Mouse (Mus musculus) embryonic facial prominence, embryonic 15.5 days (tissue): Measurements from ENCODE around the gene Fance. TPM values are rescaled to one million over a fixed set of nuclear protein-coding genes. Genes with fewer than 3 reads are reported as not detected.
A peak's percentile ranks its signal among the peaks of the same experiment; 100 is the strongest.

Source experiments
- ATAC-seq: fragments of 200-750 bp; cut with Nextera tagmentation; 2 replicates; pipeline ENCODE4 v1.8.0; 2017; ENCODE audit warnings: low read depth, moderate TSS enrichment; ENCODE audit not compliant: insufficient number of reproducible peaks, low FRiP score, low TSS enrichment
- H3K27ac ChIP-seq: fragments of 300-500 bp; sonication (generic); replicated peaks from 2 replicates; pipeline ENCODE4 v1.5.1; 2015; ENCODE audit warnings: mild to moderate bottlenecking, inconsistent platforms
- H3K27me3 ChIP-seq: fragments of 300-500 bp; sonication (generic); 2 replicates; pipeline ENCODE4 v1.6.1; 2015; ENCODE audit warnings: inconsistent platforms
- H3K36me3 ChIP-seq: fragments of 300-500 bp; sonication (generic); 2 replicates; pipeline ENCODE4 v1.6.1; 2015; ENCODE audit warnings: mild to moderate bottlenecking, inconsistent platforms
- H3K4me1 ChIP-seq: fragments of 300-500 bp; sonication (generic); 2 replicates; pipeline ENCODE4 v1.6.1; 2015; ENCODE audit warnings: inconsistent platforms
- H3K4me2 ChIP-seq: fragments of 300-500 bp; sonication (generic); replicated peaks from 2 replicates; pipeline ENCODE4 v1.6.1; 2015; ENCODE audit warnings: mild to moderate bottlenecking, inconsistent platforms
- H3K4me3 ChIP-seq: fragments of 300-500 bp; sonication (generic); replicated peaks from 2 replicates; pipeline ENCODE4 v1.5.1; 2015; ENCODE audit warnings: mild to moderate bottlenecking, inconsistent platforms
- H3K9ac ChIP-seq: fragments of 300-500 bp; sonication (generic); 2 replicates; pipeline ENCODE4 v1.6.1; 2015; ENCODE audit warnings: inconsistent platforms
- H3K9me3 ChIP-seq: fragments of 300-500 bp; sonication (generic); replicated peaks from 2 replicates; pipeline ENCODE4 v1.6.1; 2016; ENCODE audit warnings: inconsistent platforms
- WGBS: fragments of 180-500 bp; shearing (Covaris S2); methylation state at CpG from one replicate; pipeline ENCODE4 v1.1.7; 2015; 5-methylcytosine and 5-hydroxymethylcytosine counted together
- polyA plus RNA-seq: library from polyadenylated mRNA; unstranded; fragments of >200 nt; fragmentation: Nextera tagmentation; extraction: Ambion mirVana; gene quantifications from 2 replicates; pipeline ENCODE4 v1.2.1, GENCODE M21; 2015

Gene Fance
- polyA plus RNA-seq, 1 experiment from 2014 or later = 37.6 TPM

GRCm38 (mm10) chr17:28335267-28335666 is 21.9 kb downstream of the Fance start:
- no peak overlapping the region for H3K4me2 ChIP-seq
- no peak for ATAC-seq
- peaks cover 51% of the 10 kb centered on the region for H3K4me1 ChIP-seq
- H3K9me3 ChIP-seq = no peaks in the 10 kb centered on the region
- H3K27ac ChIP-seq = peak overlapping the region; percentile 4; the same call in 1 of the 2 replicates
- H3K9ac ChIP-seq = no peak overlapping the region
- H3K27me3 ChIP-seq = no peaks in the 10 kb centered on the region
- no peak overlapping the region for H3K4me3 ChIP-seq
- WGBS = 64% methylated on average over 10 of the region's 10 CpGs
- H3K36me3 ChIP-seq = peaks cover 85% of the 10 kb centered on the region

GRCm38 (mm10) chr17:28337547-28337946 is 24.2 kb downstream of the Fance start:
- WGBS = 88% methylated on average over 7 of the region's 7 CpGs
- H3K4me3 ChIP-seq = no peak overlapping the region
- H3K27me3 ChIP-seq = no peaks in the 10 kb centered on the region
- no peaks in the 10 kb centered on the region for H3K9me3 ChIP-seq
- no peak for ATAC-seq
- peaks cover 60% of the 10 kb centered on the region for H3K4me1 ChIP-seq
- H3K9ac ChIP-seq = no peak overlapping the region
- no peak overlapping the region for H3K4me2 ChIP-seq
- H3K27ac ChIP-seq = no peak overlapping the region
- peaks cover 70% of the 10 kb centered on the region for H3K36me3 ChIP-seq

DNA sequence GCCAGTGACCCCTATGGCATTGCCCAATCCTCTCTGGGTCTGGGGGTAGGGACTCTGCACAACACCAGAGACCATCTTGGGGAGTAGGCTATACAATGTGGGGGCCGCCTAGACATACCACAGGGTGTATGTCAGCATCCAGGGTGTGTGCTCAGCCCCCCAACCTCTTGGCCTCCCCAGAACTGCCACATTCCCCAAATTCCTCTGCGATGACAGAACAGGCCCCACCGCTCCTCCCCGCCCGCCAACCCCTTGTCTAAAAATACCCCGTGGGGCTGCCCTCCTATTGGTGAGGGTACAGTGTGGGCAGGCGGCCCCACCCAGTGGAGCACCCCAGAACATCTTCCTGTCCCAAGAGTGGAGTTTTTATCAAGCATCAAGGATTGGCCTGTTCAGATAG is 27.3 kb downstream of the Fance start:
- 37% methylated on average over 7 of the region's 7 CpGs for WGBS
- peak overlapping the region; percentile 23 for H3K4me3 ChIP-seq
- ATAC-seq = no peak
- H3K9ac ChIP-seq = no peak overlapping the region
- H3K27ac ChIP-seq = peak overlapping the region; percentile 88
- H3K4me1 ChIP-seq = peaks cover 61% of the 10 kb centered on the region
- peak overlapping the region; percentile 49 for H3K4me2 ChIP-seq
- H3K36me3 ChIP-seq = peaks cover 45% of the 10 kb centered on the region
- H3K9me3 ChIP-seq = no peaks in the 10 kb centered on the region
- no peaks in the 10 kb centered on the region for H3K27me3 ChIP-seq

DNA sequence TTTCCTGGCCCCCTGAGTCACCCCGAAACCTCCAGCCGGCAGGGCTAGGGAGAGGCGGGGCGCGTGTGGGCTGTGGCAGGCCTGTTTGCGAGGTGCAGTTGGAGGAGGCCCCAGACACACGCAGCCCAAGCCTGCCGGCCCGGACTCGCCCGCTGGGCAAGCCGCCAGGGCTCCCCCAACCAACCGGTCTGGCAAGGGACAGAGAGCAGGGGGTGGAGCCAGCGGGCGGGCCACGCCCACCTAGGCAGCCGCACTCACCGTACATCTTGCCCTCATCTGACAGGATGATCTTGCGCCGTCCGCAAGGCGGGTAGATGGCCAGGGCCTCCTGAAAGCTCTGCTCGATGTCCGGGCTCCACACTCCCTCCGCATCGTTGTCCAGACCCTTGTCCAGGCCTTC is 27.8 kb downstream of the Fance start:
- no peaks in the 10 kb centered on the region for H3K27me3 ChIP-seq
- no peaks in the 10 kb centered on the region for H3K9me3 ChIP-seq
- H3K4me3 ChIP-seq = peak overlapping the region; percentile 23
- H3K9ac ChIP-seq = peak overlapping the region; percentile 24; the same call in 1 of the 2 replicates
- peak overlapping the region; percentile 49 for H3K4me2 ChIP-seq
- WGBS = 9% methylated on average over 26 of the region's 26 CpGs
- peaks cover 40% of the 10 kb centered on the region for H3K36me3 ChIP-seq
- peak overlapping the region; percentile 88 for H3K27ac ChIP-seq
- peak; percentile 74 for ATAC-seq
- H3K4me1 ChIP-seq = peaks cover 62% of the 10 kb centered on the region

- 15% methylated on average over 4 of the region's 4 CpGs for WGBS
- H3K9ac ChIP-seq = no peak overlapping the region
- H3K27ac ChIP-seq = 0 out of 2 replicates have a peak overlapping the region, but pooled peaks have one; percentile 96
- H3K4me1 ChIP-seq = peaks cover 89% of the 10 kb centered on the region
- peak overlapping the region; percentile 28; the same call in 1 of the 2 replicates for H3K4me3 ChIP-seq
- H3K4me2 ChIP-seq = peak overlapping the region; percentile 52
- no peak for ATAC-seq
- no peaks in the 10 kb centered on the region for H3K9me3 ChIP-seq
- H3K27me3 ChIP-seq = no peaks in the 10 kb centered on the region
- H3K36me3 ChIP-seq = peaks cover 13% of the 10 kb centered on the region
These were observed 30.8 kb downstream of the Fance start for GRCm38 (mm10) chr17:28344050-28344607.

DNA sequence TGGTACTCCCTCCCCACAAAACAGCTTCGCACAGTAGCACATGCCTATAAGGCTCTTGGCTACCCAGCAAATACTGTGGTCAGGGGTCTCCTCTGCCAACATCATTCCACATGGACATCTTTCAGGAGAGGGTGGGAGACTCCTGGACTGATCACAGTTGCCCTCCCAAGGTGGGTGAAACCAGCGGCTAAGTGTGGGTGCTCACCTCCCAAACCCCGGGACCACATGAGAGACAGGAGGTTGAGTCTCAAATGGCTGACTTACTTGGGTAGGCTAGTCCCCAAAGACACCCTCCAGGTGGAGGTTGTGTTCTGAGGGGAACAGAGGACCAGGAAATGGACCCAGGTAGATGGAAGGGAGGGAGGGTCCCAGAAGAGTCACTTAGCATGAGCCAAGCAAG is 31.4 kb downstream of the Fance start:
- peak overlapping the region; percentile 52 for H3K4me2 ChIP-seq
- no peaks in the 10 kb centered on the region for H3K27me3 ChIP-seq
- 48% methylated on average over 3 of the region's 3 CpGs for WGBS
- no peak for ATAC-seq
- H3K9me3 ChIP-seq = no peaks in the 10 kb centered on the region
- H3K9ac ChIP-seq = peak overlapping the region; percentile 18; the same call in 1 of the 2 replicates
- peaks cover 8% of the 10 kb centered on the region for H3K36me3 ChIP-seq
- H3K27ac ChIP-seq = peak overlapping the region; percentile 96
- peaks cover 92% of the 10 kb centered on the region for H3K4me1 ChIP-seq
- peak overlapping the region; percentile 28 for H3K4me3 ChIP-seq

- ATAC-seq = 0 out of 2 replicates have a peak, but pooled peaks have one; percentile 3
- H3K9ac ChIP-seq = peak overlapping the region; percentile 18; the same call in 1 of the 2 replicates
These were observed 32.0 kb downstream of the Fance start for GRCm38 (mm10) chr17:28345271-28345721.

GRCm38 (mm10) chr17:28345882-28346281 is 32.6 kb downstream of the Fance start:
- Histone ChIP-seq H3K9ac (0 out of 2 replicates have a peak overlapping the region, but pooled peaks have one; percentile 18), H3K36me3 (no peaks in the 10 kb centered on the region), H3K4me1 (peaks cover 84% of the 10 kb centered on the region), H3K27ac (peak overlapping the region; percentile 96), H3K4me3 (peak overlapping the region; percentile 28), H3K9me3 (no peaks in the 10 kb centered on the region), H3K27me3 (no peaks in the 10 kb centered on the region), H3K4me2 (peak overlapping the region; percentile 52)
- 4% methylated on average over 10 of the region's 10 CpGs for WGBS
- peak; percentile 20 for ATAC-seq

More at GRCm38 (mm10) chr17:28345271-28345721, 32.0 kb downstream of the Fance start:
- Histone ChIP-seq H3K4me1 (peaks cover 90% of the 10 kb centered on the region), H3K9me3 (no peaks in the 10 kb centered on the region), H3K4me3 (peak overlapping the region; percentile 28), H3K4me2 (peak overlapping the region; percentile 52), H3K27ac (peak overlapping the region; percentile 96), H3K27me3 (no peaks in the 10 kb centered on the region), H3K36me3 (0 out of 2 replicates have a peak, but pooled peaks cover 2% of the 10 kb centered on the region)
- 9% methylated on average over 8 of the region's 8 CpGs for WGBS

- Histone ChIP-seq H3K27ac (peak overlapping the region; percentile 58; the same call in 1 of the 2 replicates), H3K9me3 (no peaks in the 10 kb centered on the region), H3K4me3 (peak overlapping the region; percentile 89), H3K9ac (no peak overlapping the region), H3K27me3 (no peaks in the 10 kb centered on the region), H3K4me2 (peak overlapping the region; percentile 82), H3K36me3 (no peaks in the 10 kb centered on the region), H3K4me1 (peaks cover 82% of the 10 kb centered on the region)
- ATAC-seq = no peak
- WGBS = 57% methylated on average over 10 of the region's 10 CpGs
These were observed 34.0 kb downstream of the Fance start for GRCm38 (mm10) chr17:28347327-28347726.

- no peaks in the 10 kb centered on the region for H3K9me3 ChIP-seq
- peak overlapping the region; percentile 96; the same call in 1 of the 2 replicates for H3K9ac ChIP-seq
- peak overlapping the region; percentile 100 for H3K27ac ChIP-seq
- peaks cover 73% of the 10 kb centered on the region for H3K4me1 ChIP-seq
- peak overlapping the region; percentile 89 for H3K4me3 ChIP-seq
- ATAC-seq = no peak
- 24% methylated on average over 6 of the region's 6 CpGs for WGBS
- H3K36me3 ChIP-seq = no peaks in the 10 kb centered on the region
- H3K27me3 ChIP-seq = no peaks in the 10 kb centered on the region
- H3K4me2 ChIP-seq = peak overlapping the region; percentile 82
These were observed 34.9 kb downstream of the Fance start for GRCm38 (mm10) chr17:28348211-28348610.

DNA sequence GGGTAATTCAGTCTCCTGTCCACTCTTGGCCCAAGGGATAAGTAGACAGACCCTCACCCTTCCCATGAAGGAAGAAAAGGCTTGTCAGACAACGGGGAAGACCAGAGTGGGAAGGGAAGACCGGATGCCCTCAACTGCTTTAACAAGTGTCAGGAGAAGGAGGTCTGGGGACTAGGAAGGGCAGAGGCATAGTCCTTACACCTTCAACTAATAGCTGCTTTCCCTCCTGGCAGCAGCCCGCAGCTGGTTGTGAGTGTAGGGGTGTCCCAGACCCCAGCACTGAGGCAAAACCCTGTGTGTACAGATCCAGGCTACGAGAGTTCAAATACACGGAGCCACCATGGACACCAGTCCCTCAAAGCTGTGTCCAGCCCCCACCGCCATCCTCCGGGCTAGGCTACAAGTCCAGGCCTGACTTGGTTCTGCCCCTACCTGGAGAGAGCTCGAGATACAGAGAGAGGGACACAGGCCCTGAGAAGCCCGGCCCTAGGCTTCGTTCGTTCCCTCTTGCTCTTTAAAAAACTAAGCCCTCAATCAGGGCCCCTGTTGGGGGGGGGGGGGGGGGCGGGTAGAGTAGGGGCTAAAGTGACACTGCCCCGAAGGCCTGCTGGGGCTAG is 36.1 kb downstream of the Fance start:
- Histone ChIP-seq H3K4me1 (peaks cover 63% of the 10 kb centered on the region), H3K36me3 (no peaks in the 10 kb centered on the region), H3K27ac (peak overlapping the region; percentile 100), H3K4me2 (peak overlapping the region; percentile 82), H3K27me3 (no peaks in the 10 kb centered on the region), H3K9ac (peak overlapping the region; percentile 96), H3K4me3 (peak overlapping the region; percentile 89), H3K9me3 (no peaks in the 10 kb centered on the region)
- ATAC-seq = no peak
- 4% methylated on average over 11 of the region's 13 CpGs for WGBS
